Mouse (Mus musculus): ENCODE data around the gene Rapgef2. TPM values are rescaled to one million over a fixed set of nuclear protein-coding genes. Genes with fewer than 3 reads are reported as not detected.

The Rapgef2 gene
- total RNA-seq, 2 experiments from 2014 or later = 13.5 to 20.6 TPM

DNA sequence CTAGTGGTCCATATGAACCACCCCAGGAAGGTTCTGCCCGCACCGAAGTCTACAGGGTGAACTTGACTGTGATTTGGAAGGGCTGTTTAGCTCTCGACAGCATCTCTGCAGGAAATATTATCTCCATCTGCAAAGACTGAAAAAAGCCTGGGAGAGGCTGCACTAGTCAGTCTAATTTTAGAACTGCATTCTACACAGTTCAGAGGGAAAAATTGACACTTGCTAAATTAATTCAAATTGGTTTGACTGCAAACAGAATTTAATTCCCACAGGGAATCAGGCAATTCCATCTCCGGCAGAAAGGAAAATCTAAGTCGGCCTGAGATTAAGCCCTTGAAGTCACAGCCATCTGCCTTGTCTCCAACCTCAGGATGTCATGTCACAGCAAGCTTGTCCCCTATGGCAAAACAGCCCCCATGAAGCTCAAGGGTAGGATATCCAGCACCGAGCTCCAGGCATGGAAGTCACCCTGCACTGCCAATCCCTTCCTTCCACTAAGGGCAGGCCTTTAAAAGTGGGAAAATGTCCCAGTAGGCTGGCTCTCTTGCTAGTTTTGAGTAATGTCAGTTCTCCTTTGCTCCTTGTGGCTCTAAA is 262.5 kb downstream of the Rapgef2 start:
- DNase-seq = peak; percentile 7

DNA sequence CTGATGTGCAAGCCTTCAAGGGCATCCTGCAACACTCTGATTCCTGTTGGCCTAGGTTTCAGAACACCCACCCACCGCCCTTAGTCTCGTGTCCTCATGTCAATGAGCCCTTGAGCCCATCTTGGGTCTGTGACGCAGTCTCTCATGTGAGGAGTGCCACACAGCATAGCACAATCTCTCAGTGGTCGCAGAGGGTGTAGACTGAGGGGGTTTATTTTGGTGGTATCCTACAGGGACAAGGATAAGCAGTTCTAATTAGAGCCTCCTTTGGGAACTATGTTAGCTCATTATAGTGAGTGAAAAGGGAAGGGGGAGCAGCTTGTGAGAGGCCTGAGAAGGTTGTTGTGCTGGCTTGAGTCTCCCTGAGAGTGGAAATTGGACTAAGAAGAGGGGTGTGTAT is 263.6 kb downstream of the Rapgef2 start:
- DNase-seq = no peak

- DNase-seq = no peak
Measured at GRCm38 (mm10) chr3:79017440-79017839, 268.9 kb downstream of the Rapgef2 start.

GRCm38 (mm10) chr3:79016830-79017229 is 269.5 kb downstream of the Rapgef2 start:
- no peak for DNase-seq

GRCm38 (mm10) chr3:79015621-79016474 is 270.5 kb downstream of the Rapgef2 start:
- no peak for DNase-seq

Other genes with a start within 250 kb of the Rapgef2 start
- gene Gm17359, start 50.1 kb upstream of the Rapgef2 start, total RNA-seq (2021) = not detected